Mouse (Mus musculus) spleen, postnatal 4 days (tissue): Measurements from ENCODE around the gene Osbpl3.
A peak's percentile ranks its signal among the peaks of the same experiment; 100 is the strongest.

Experiments used
- DNase-seq, 2 experiments: peaks; one replicate each; pipeline ENCODE4 v3.0.0; 2022; ENCODE audit warnings: low spot score in 2 of 2

Osbpl3 gene

DNA sequence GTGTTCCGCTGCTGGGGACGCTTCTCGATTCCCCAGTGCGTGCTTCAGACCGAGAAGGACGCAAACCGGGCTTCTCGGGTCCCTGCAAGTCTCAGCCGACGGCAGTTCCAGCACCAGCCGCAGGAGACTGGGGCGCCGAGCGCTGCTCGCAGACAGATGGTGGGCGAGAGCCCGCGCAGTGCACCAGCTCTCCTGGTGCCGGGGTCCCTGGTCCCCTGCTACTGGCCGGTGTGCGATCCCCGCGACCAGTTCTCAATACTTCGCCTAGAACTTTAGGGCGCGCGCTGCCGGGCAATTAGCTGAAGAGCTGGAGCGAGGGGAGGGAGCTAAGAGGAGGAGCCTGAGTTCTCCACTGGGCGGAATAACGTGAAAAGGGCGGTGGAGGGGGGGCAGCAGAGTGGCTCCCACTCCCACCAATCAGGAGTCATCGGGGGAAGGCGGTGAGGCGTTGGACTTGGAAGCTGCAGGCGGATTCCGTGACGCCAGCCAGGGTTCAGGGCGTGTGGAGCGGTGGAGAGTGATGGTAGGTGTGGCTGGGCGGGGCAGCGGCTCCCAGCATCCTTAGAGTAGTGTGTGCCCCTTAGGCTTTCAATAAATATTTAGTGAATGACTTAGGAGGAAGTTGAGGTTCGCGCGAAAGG is at the start of gene Osbpl3:
Osbpl3 (minus strand) TSS at position 373 of the 641 bp plus-strand sequence.
- peak; percentile 62 to 79 for DNase-seq

DNA sequence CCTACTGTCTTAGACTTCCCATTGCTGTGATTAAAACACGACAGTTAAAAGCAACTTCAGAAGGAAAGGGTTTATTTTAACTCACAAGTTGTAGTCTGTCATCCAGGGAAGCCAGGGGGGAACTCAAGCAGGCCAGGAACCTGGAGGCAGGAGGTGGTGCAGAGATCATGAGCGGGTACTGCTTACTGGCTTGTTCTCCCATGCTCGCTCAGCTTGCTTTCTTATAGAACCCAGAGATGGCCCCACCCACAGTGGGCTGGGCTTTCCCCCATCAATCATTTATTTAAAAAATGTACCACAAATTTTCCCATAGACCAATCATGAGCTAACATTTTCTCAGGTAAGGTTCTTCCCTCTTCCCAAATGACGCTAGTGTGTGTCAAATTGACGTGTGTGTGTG is 49.5 kb upstream of the Osbpl3 start:
- no peak for DNase-seq

DNA sequence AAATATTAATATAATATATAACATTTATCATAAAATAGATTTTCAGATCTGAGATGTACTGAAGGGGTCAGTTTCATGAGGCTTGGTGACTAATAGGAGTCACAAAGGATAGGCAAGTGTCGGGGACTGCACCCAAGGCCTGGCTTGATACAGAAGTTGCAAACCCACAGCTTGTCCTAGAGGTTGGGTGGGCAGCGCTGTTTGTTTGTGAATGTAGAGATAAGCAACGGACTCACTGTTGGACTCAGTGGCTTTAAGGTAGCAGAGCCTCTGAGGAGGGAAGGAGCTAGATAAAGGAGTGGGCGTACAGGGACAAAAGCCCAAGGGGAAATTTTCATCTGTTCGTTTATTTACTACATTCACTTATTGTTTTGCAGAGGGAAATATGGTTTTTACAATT is 48.7 kb upstream of the Osbpl3 start:
- no peak for DNase-seq

DNA sequence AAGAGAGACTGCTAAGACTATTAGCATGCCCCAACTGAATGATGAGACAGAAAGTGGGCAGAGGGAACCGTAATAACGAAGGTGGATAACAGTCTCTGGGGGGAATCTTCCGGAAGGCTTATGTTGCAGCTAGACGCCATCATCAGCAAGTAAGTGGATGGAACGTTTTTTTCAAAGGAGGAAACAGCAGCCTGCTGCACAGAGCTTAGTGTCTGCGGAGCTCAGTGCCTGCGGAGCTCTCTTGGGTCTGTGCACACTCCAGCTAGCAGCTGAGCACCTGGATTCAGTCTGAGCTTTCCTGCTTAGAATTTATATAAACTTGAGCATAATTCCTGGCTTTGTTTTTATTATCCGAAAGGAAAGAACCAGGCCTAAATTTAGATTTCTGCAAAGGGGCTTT is 47.8 kb upstream of the Osbpl3 start:
- no peak for DNase-seq

DNA sequence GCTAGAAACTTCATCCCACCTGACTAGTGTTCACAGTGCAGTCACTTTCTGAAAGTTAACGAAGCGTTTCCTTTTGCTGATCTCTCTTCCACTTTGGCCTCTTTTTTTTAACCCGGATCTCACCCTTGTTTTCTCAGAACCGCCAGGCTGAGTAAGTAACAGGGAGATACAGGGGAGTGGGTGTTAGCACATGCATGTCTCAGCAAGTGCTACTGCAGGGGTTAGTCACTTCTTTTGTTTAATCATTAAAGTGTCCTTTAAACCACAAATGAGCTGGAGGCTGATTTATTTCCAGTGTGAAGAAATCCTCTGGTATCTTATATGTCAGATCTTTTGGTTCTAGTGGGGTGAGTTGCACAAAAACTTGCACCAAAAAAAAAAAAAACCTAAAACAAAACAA is 47.0 kb upstream of the Osbpl3 start:
- no peak for DNase-seq

DNA sequence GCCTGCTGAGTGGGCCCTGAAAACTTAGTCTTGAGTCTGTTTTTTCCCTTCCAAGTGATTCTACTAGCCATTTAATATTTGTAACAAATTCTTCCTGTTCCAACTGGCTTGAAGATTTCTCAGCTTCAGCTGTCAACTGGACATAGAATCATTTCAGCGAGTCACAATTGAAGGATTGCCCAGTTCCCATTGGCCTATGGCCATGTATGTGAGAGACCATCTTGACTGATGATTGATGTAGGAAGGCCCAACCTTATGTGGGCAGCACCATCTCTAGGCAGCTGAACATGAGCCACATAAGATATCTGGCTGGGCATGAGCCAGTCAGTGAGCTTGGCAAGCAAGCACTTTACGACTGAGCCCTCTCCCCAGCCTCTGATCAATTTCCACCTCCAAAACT is 42.3 kb upstream of the Osbpl3 start:
- DNase-seq = no peak

DNA sequence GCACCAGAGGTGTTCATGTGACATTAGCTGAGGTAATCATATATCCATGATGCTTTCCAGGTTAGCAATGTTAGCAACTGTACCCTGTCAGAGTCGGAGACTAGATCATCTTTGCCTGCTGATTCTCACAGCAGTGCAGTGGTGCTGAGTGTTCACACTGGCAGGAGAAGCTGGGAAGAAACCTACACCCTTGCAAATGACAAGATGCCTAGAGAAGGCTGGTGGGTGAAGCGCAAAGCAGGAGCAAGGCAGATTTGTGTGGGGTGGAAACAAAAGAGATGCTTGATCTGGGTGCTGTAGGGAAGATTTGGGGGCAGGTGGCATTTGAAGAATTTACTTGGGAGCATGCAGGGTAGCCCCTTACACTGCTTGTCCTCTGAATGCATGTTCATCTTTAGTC is 34.5 kb upstream of the Osbpl3 start:
- no peak for DNase-seq

DNA sequence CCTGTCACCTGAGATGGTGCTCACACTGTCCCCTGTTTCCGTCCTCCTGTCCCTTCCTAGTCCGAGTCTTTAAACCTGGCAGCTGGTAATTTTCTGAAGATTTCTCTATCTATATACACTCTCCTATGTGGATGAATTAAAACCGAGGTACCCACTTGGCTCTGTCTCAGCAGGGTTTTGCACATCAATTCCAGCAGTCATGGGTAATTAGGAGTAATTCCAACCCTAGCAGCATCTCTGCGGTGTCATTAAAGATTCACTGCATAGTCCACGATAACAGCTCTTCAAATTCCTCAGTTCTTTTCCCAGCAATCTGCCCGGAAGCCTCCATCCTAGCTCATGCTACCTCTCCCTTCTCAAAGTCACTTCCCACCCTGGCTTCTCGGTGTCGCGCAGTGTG is 33.4 kb upstream of the Osbpl3 start:
- no peak for DNase-seq

DNA sequence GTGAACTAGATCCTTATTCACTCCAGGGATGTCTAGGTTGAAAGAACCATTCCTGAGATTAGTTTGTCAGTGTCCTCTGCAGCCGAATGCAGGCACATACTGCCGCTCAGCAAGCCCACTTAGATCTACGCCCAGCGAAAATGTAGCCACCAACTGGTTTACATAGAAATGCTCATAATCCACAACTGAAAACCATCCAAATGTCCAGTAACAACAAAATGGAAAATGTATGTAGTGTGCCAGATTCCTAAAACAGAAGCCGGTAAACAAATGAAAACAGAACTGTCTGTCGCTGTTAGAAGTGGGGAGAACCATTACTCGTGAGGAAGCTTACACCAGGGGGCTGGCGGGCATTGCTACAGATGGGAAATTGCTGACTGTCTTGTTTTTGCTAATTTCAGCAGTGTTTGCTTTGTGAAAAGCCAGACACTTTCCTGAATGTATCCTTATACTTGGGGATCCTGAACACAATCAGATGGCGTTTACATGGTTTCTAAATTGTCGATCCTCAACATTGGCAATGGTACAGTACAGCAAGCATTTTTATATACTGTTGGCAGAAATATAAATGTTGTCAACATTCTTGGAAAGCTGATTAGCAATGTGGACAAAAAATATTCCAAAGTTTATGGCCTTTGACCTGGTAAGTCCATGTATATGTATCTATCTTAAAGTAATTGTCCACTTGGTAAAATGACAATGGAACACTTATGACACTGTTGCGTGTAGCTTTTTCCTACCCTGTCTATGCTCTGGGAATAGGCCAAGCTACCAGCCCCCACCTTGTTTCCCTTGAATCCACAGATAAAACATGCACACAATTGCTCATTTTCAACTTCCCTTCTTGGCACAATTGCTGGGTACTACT is 30.3 kb upstream of the Osbpl3 start:
- DNase-seq = no peak

DNA sequence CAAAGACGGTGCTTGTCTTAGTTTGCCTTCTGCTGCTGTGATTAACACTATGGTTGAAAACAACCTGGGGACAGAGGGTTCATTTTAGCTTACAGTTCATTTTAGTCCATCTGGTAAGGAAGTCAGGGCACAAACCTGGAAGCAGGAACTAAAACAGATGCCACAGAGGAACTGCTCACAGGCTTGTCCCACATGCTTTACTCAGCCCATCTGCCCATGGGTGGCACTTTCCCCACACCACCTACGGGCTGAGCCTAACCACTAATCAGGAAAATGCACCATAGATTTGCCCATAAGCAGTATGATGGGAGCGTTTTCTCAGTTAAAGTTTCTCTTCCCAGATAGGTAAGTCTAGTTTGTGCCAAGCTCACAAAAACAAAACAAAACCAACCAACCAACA is 27.4 kb upstream of the Osbpl3 start:
- no peak for DNase-seq

DNA sequence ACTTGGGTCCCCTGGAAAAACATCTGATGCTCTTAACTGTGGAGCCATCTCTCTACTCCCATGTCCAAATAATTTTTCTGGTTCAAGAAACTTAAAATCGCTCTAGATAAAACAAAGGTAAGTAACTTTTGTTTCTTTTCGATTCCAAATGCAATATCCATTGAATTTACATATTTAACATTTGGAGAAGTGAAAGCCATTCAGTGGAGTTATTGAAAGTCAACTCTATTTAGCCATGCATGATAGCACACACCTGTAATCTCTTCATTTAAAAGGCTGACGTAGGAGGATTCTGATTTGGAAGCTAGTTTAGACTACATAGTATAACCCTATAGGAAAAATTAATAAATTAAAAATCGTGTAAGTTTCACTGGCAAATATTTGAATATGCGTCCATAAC is 25.5 kb upstream of the Osbpl3 start:
- DNase-seq = no peak

DNA sequence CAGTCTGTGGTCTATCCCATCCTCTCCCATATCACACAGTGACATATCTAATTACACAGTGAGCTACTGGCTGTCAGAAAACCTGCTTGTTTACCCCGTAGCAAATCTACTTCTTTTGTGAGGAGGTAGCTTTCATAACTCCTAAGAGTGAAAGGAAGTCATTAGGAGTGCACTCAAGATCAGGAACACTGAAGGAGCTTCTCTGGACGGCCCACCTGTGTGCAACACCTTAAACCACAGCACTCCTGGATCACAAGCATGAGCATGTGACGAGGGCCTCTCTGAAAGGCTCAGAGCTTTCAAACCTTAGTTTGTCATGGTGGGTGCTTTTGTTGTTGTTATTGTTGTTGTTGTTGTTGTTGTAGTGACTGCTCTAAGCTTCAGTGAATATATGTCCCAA is 10.4 kb upstream of the Osbpl3 start:
- no peak for DNase-seq

DNA sequence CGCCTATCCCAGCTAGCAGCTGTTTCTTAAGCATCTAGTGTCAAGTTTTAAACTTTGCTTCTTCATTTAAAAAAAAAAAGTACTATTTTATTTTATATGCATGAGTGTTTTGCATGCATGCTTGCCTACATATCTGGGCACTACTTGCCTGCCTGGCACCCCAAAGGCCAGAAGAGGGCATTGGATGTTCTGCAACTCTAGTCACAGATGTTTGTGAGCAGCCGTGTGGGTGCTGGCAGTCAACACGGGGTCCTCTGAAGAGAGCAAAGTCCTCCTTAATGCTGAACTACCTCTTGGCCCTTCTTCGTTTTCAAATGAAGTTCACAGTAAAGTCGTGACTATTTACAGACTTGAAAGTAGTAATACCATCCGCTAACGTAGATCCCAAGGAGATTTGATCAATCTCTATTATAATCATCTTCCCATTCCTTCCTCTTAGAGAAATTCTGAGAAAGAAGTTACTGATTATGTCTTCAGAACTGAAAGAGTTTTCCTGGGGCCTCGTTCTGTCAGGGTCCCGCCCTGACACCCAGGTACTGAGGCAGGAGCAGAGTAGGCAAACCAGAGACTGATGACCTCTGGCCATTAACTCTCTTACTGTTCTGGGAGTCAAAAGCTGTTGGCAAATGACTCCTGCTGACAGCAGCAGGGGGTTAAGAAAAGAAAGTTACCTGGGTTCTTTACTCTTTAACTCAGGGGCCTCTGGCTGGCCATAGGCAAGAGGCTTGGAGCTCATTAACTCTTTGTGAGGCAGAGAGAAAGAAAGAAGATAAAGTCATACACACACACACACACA is 8.9 kb upstream of the Osbpl3 start:
- DNase-seq = no peak

DNA sequence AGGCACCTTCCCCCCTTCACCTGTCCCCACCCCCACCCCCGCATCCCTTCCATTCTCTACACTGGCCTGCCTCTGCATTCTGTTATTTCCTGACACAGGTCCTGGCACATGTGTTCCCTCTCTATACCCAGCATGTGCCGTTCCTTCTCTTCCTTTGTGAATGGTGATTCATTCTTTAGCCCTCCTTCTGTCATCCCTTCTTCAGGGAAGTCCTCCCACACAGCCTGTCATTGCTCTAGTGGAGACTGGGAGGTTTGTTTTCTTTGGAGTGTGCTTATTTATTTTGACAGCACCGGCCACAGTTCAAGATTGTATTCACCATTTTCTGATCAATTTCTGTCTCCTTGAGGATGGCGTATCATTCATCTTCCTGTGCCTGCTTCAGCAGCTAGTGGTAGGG is 6.0 kb upstream of the Osbpl3 start:
- DNase-seq = no peak

DNA sequence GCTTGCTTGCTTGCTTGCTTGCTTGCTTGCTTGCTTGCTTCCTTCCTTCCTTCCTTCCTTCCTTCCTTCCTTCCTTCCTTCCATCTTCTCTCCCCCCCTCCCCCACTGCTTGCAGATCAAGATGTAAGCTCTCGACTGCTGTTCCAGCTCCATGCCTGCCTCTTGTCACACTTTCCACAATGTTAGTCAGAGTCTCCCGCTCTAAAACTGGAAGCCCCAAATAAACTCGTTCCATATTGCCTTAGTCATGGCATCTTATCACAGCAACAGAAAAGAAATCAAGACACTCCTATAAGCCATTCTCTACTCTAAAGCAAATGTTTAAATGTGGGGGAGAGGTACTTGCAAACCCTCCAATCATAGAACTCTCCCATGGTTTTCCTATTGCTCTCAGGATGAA is 5.6 kb upstream of the Osbpl3 start:
- no peak for DNase-seq

DNA sequence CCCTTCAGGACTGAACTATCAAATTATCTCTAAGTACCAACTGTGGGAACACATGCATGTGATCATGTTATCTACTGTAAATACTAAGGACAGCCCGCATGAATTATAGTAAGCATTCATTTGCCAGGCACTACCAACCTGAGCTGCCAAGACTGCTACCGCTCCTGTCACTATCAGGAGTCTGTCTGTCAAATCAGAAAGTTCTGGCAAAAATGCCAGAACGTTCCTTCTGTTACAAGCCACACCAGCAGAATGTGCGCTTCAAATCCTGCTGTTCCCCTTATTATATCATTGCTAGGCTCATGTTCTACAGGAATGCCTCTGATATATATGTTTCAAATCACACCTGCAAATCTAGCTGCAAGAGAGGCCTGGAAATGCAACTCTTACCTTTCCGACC is 4.6 kb upstream of the Osbpl3 start:
- DNase-seq = no peak

DNA sequence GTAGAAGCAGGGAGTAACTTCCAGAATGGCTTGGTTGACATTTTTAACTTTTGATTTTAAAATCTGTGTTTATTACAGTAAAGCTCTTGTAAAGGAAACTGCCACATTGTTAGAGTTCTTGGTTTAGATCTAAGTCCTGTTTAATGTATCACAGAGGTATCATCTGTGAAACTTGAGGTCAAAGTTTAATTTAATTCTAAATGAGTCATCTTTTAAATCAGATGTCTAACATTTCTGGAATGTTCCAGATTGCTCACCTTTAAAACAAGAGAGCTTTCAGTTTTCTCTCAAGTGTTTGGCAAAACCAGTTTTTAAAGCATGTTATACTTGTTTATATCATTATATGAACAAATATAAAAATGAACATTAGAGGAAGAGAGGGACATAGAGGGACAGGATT is 4.2 kb upstream of the Osbpl3 start:
- no peak for DNase-seq

DNA sequence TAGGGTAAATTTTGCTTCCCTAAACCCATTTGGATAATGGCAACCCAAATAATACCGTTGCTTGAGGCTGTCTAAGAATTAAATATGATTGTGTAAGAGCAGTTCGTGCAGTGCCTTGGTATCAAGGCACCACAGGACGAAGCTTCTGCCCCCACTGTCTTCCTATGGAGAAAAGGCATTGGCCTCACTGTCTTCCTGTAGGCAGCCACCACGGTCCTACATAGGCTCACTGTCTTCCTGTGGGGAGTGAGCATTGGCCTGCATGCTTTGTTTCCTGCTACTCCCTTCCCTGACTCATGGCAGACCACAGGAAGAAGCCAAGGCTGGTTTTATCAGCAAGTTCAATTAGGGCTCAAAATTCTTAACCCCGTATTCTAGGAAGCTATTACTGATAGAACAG is 3.3 kb upstream of the Osbpl3 start:
- no peak for DNase-seq

DNA sequence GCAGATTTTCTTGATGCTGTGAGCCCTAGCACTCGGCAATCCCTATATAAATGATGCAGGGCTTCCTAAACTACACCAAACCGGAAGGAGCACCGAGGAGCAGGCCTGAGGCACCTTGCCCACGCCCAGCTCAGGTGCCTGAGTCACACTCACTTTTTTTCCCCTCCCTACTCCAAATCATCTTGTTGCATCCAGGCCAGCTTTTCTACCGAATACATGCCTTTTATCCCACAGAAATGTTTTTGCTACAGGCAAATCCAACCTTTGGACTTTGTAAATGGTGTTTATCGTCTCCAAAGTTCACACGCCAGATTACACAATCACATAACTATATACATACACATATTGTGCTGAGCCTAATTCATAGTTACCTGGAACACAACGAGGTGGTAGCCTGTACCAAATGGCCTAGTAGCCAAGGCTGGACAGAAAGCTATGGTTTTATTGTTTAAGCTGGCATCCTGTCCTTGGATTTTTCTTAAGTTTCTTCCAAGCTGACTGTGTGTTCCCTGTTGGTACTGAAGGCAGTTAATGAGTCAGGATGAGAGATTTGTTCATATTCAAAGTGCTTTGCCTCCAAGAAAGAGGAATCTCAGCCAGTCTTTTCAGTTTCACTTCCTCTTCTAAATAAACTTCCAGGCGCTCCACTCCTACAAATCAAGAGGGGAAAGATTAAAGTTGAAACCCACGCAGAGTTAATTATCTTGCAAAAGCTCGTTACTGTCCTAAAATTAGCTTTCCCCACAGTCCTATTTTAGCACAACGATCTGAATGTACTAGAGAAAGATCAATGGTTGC is 1.7 kb upstream of the Osbpl3 start:
- no peak for DNase-seq

DNA sequence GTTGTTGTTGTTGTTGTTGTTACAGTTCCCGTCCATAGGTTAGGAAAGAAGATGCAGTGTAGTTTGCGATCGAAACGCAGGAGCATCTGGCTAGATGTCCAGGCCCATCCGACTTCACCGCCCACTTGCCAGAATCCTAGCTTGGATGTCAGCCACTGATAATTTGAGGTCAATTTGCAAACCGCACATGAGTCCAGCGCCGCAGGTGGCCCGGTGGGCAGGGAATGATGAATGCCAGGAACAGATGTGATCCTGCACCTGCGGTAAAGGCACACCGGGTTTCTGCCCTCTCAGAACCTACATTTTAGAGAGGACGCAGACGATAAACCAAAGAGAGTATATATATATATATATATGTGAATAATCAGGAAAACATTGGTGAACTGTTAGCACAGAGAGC is 705 bp upstream of the Osbpl3 start:
- no peak for DNase-seq

DNA sequence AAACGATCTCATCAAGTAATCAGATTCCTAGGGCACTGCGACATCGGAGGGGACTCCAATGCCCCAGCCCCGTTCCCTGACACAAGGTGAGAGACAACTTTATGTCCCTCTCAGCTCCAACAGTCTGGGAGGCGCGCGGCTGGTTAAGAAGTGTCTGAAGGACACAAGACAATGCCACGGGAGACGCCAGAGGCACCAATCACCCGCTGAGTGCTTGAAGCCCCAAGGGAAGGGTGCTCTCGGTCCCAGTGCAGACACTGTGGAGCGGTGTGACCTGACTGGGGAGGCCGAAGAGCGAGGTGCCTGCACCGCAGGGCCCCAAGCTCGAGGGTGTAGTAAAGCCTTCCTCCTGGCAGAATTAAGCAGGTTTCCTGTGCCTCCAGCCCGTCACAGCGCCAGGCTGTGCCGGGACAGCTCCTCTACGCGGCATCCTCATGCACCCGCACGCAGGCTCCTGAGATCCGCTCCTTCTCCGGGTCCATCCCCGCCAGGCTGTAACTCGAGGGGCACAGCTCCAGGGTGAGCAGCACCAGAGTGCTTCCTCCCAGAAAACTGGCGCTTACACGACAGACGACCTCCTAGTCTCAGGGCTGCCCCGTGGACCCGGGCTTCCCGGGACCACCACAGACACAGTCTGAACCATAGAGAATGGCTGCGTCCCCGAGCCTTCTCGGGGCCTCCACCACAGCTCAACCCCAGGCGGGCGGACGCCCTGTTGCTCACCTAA is 736 bp downstream of the Osbpl3 start:
- peak in 1 of 2 experiments; percentile 65 for DNase-seq
